Mouse (Mus musculus) heart, adult 18-20 months (tissue): ENCODE results near the gene Nt5dc1. TPM values are rescaled to one million over a fixed set of nuclear protein-coding genes. Genes with fewer than 3 reads are reported as not detected.

Experiments
- DNase-seq, 2 experiments: peaks; one replicate each; pipeline ENCODE4 v3.0.0; 2021 to 2022; ENCODE audit warnings: mixed read lengths in 1 of 2
- total RNA-seq, 2 experiments: library from RNA; stranded (reverse); gene quantifications; 2 replicates each; pipeline ENCODE4 v1.2.3; 2021

Nt5dc1 gene
- total RNA-seq, 2 experiments from 2014 or later = 9.9 to 11.1 TPM

DNA sequence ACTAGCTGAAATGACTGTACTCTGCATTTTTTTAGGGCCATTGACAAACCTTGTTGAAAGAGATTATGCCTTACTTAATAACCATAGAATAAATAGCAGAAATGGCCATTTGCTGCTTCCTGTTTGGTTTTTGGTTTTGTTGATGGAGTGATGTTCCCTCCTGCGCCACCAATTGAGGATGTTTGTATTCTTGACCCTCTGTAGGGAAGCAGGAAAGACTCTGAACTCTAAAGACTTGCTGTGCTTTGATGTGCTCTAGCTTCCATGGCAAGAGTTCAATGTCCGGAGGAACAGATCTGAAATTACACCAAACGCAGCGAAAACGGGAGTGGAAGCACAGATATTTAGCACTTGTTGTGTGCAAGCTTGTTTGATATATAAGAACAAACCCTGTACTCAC, 173.6 kb downstream of the Nt5dc1 start:
- DNase-seq = peak in 1 of 2 experiments; percentile 10

DNA sequence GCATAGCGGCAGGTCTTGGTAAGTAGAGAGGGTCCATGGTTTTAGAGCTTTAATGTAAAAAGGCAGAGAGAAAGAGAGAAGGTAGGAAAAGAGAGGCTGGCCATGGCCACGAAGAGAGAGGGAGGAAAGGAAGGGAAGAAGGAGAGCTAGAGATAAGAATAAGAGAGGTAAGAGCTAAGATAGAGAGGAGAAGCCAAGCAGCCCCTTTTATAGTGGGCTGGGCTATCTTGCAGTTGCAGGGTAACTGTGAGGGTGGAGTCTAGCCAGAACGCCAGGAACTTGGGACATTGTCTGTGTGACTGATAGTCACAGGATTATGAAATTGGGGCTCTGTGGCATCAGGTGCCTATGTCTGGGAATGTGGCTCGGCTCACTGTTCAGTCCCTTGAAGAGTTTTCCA, 179.8 kb downstream of the Nt5dc1 start:
- DNase-seq = no peak

Other genes starting within 250 kb of the Nt5dc1 start
- gene Dse, start 210.8 kb downstream of the Nt5dc1 start, total RNA-seq = 1 to 10 TPM; 4.0 to 4.4 TPM
- 10 to 100 TPM; 62.1 to 64.1 TPM for gene Tspyl1, start 136.4 kb downstream of the Nt5dc1 start, total RNA-seq
- gene Tspyl4, start 121.1 kb downstream of the Nt5dc1 start, total RNA-seq = 10 to 100 TPM; 11.0 to 11.1 TPM
- under 1 TPM in 1 of 2 experiments, not detected in 1; 0.57 TPM for gene Col10a1, start 28.6 kb downstream of the Nt5dc1 start, total RNA-seq
- 1 to 10 TPM; 1.2 to 1.3 TPM for gene Frk, start 64.8 kb upstream of the Nt5dc1 start, total RNA-seq